Mouse (Mus musculus): ENCODE data around the gene Hist1h2ad. TPM values are rescaled to one million over a fixed set of nuclear protein-coding genes. Genes with fewer than 3 reads are reported as not detected.
A peak's percentile ranks its signal among the peaks of the same experiment; 100 is the strongest.

Gene Hist1h2ad
- total RNA-seq, 2 experiments from 2014 or later, result 7.1 to 11.6 TPM

- DNase-seq (ENCODE audit: extremely low spot score in 1 of 2, low spot score in 1 of 2), result no peak
Measured at GRCm38 (mm10) chr13:23610393-23610792, 36.2 kb downstream of the Hist1h2ad start.

- no peak for DNase-seq (ENCODE audit: extremely low spot score in 1 of 2, low spot score in 1 of 2)
Measured at GRCm38 (mm10) chr13:23611638-23612037, 37.5 kb downstream of the Hist1h2ad start.

- DNase-seq (ENCODE audit: extremely low spot score in 1 of 2, low spot score in 1 of 2), result no peak
Measured at GRCm38 (mm10) chr13:23620056-23620732, 46.0 kb downstream of the Hist1h2ad start.

GRCm38 (mm10) chr13:23620733-23621531 is 46.8 kb downstream of the Hist1h2ad start, which contains the start of gene Hist1h2be:
TSS of gene Hist1h2be (minus strand) at chr13:23621124.
- DNase-seq (ENCODE audit: extremely low spot score in 1 of 2, low spot score in 1 of 2), result peak; percentile 61 to 69

- peak; percentile 25 to 36 for DNase-seq (ENCODE audit: extremely low spot score in 1 of 2, low spot score in 1 of 2)
Measured at GRCm38 (mm10) chr13:23621532-23622174, 47.5 kb downstream of the Hist1h2ad start.

GRCm38 (mm10) chr13:23622175-23622671 is 48.0 kb downstream of the Hist1h2ad start, which contains the start of gene Hist1h1e:
TSS of gene Hist1h1e (minus strand) at chr13:23622558.
- peak; percentile 86 for DNase-seq (ENCODE audit: extremely low spot score in 1 of 2, low spot score in 1 of 2)

- no peak for DNase-seq (ENCODE audit: extremely low spot score in 1 of 2, low spot score in 1 of 2)
Measured at GRCm38 (mm10) chr13:23622861-23623450, 48.8 kb downstream of the Hist1h2ad start.

Small RNA genes lying within 50 kb of the gene (microRNA-seq; reads per million reads assigned to microRNA genes)
- gene Gm44297 (0 reads per million in 2 experiments), gene Gm44359 (0 reads per million in 2 experiments), gene Gm44394 (0 reads per million in 2 experiments)

Other genes starting within 250 kb of the Hist1h2ad start
- gene Zfp322a, start 205.2 kb upstream of the Hist1h2ad start, total RNA-seq (2021), result 10 to 100 TPM; 34.3 to 40.0 TPM
- gene Abt1, start 150.5 kb upstream of the Hist1h2ad start, total RNA-seq (2021), result 1 to 10 TPM; 8.5 to 8.9 TPM
- gene Btn1a1, start 108.5 kb upstream of the Hist1h2ad start, total RNA-seq (2021), result not detected
- gene Btn2a2, start 85.5 kb upstream of the Hist1h2ad start, total RNA-seq (2021), result under 1 TPM; 0.59 to 0.66 TPM
- gene Hist1h4h, start 43.3 kb upstream of the Hist1h2ad start, total RNA-seq (2021), result 100 to 1,000 TPM; 289 to 367 TPM
- gene Hist1h2af, start 40.5 kb upstream of the Hist1h2ad start, total RNA-seq (2021), result 10 to 100 TPM in 1 of 2 experiments, 1 to 10 TPM in 1; 7.8 to 12.2 TPM
- gene Hist1h3g, start 39.0 kb upstream of the Hist1h2ad start, total RNA-seq (2021), result 1 to 10 TPM; 3.6 to 5.7 TPM
- 1 to 10 TPM in 1 of 2 experiments, under 1 TPM in 1; 0.94 to 1.1 TPM for gene Hist1h2bh, start 31.0 kb upstream of the Hist1h2ad start, total RNA-seq (2021)
- 10 to 100 TPM; 15.7 to 16.5 TPM for gene Hist1h3f, start 30.3 kb upstream of the Hist1h2ad start, total RNA-seq (2021)
- 100 to 1,000 TPM; 127 to 164 TPM for gene Hist1h4f, start 22.7 kb upstream of the Hist1h2ad start, total RNA-seq (2021)
- gene Hist1h1d, start 21.1 kb upstream of the Hist1h2ad start, total RNA-seq (2021), result 1 to 10 TPM; 4.7 to 4.8 TPM
- gene Hist1h3e, start 12.0 kb upstream of the Hist1h2ad start, total RNA-seq (2021), result 10 to 100 TPM; 47.8 to 50.0 TPM
- gene Hist1h2ae, start 3.2 kb upstream of the Hist1h2ad start, total RNA-seq (2021), result 1 to 10 TPM; 4.6 to 7.9 TPM
- gene Hist1h2bg, start 3.0 kb upstream of the Hist1h2ad start, total RNA-seq (2021), result 10 to 100 TPM; 79.1 to 83.5 TPM
- 10 to 100 TPM; 26.4 to 30.6 TPM for gene Hist1h2bf, start 185 bp upstream of the Hist1h2ad start, total RNA-seq (2021)
- 10 to 100 TPM; 10.0 to 14.4 TPM for gene Hist1h3d, start 1.4 kb downstream of the Hist1h2ad start, total RNA-seq (2021)
- 100 to 1,000 TPM; 129 to 153 TPM for gene Hist1h4d, start 7.2 kb downstream of the Hist1h2ad start, total RNA-seq (2021)
- 1 to 10 TPM; 7.1 to 8.3 TPM for gene Hist1h2be, start 46.7 kb downstream of the Hist1h2ad start, total RNA-seq (2021)
- gene Hist1h1e, start 48.2 kb downstream of the Hist1h2ad start, total RNA-seq (2021), result 10 to 100 TPM; 45.8 to 59.4 TPM
- gene Hist1h2ac, start 109.6 kb downstream of the Hist1h2ad start, total RNA-seq (2021), result 1 to 10 TPM; 3.1 to 3.3 TPM
- 10 to 100 TPM; 50.7 to 51.1 TPM for gene Hist1h2bc, start 109.8 kb downstream of the Hist1h2ad start, total RNA-seq (2021)
- gene Hist1h1t, start 121.4 kb downstream of the Hist1h2ad start, total RNA-seq (2021), result not detected
- gene Hist1h4c, start 124.1 kb downstream of the Hist1h2ad start, total RNA-seq (2021), result 100 to 1,000 TPM in 1 of 2 experiments, 10 to 100 TPM in 1; 92.2 to 102 TPM
- gene Hfe, start 136.5 kb downstream of the Hist1h2ad start, total RNA-seq (2021), result 1 to 10 TPM; 3.5 to 3.6 TPM
- 10 to 100 TPM; 53.2 to 69.4 TPM for gene Hist1h1c, start 164.4 kb downstream of the Hist1h2ad start, total RNA-seq (2021)
- 1 to 10 TPM; 4.6 to 6.0 TPM for gene Hist1h3c, start 171.2 kb downstream of the Hist1h2ad start, total RNA-seq (2021)
- 10 to 100 TPM; 20.1 to 33.5 TPM for gene Hist1h2bb, start 172.4 kb downstream of the Hist1h2ad start, total RNA-seq (2021)
- 10 to 100 TPM; 24.8 to 42.0 TPM for gene Hist1h2ab, start 176.7 kb downstream of the Hist1h2ad start, total RNA-seq (2021)
- gene Hist1h3b, start 177.9 kb downstream of the Hist1h2ad start, total RNA-seq (2021), result 10 to 100 TPM; 12.3 to 22.8 TPM
- gene Hist1h4b, start 182.6 kb downstream of the Hist1h2ad start, total RNA-seq (2021), result 10 to 100 TPM; 71.8 to 80.9 TPM
- 10 to 100 TPM; 42.9 to 58.9 TPM for gene Hist1h4a, start 186.8 kb downstream of the Hist1h2ad start, total RNA-seq (2021)
- gene Hist1h3a, start 188.0 kb downstream of the Hist1h2ad start, total RNA-seq (2021), result 10 to 100 TPM; 30.8 to 53.8 TPM
- gene Hist1h1a, start 189.3 kb downstream of the Hist1h2ad start, total RNA-seq (2021), result 10 to 100 TPM; 15.6 to 24.5 TPM
- not detected for gene Trim38, start 195.5 kb downstream of the Hist1h2ad start, total RNA-seq (2021)
- under 1 TPM in 1 of 2 experiments, not detected in 1; 0.12 TPM for gene Slc17a2, start 232.6 kb downstream of the Hist1h2ad start, total RNA-seq (2021)

Measured in layer of hippocampus, postnatal 25 days (tissue).